Mouse (Mus musculus): Measurements from ENCODE around the gene Gprc5d.

DNA sequence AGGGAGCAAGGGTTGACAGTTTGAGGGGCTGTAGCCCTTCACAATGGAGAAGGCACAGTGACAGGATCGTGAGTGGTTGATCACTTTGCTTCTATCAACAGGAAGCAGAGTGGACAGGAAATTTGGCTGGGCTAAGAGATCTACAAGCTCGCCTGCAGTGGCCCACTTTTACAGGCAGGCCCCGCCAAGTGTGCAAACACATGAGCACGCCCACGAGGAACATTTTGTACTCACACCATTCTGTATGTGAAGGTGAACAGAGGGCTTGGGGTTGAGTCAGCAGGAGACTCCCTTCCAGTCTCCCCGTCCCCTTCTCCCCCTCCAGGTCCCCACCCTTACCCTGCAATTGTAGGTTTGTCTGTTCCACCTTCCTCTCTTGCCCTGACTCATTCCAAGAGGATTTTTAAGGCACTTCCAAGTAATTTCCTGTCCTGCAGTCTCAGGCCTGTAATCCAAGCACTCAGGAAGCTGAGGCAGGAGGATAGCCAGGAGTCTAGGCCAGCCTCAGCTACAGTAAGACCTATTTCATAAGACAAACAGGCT is 43.6 kb downstream of the Gprc5d start:
- TF ChIP-seq GATA1 (IDR thresholded peaks at IDR 0.05; ENCODE audit: low read length) (no peak), TAL1 (IDR thresholded peaks at IDR 0.05; ENCODE audit: low read length) (no peak)
